Mouse (Mus musculus): ENCODE results near the gene Crcp.

DNA sequence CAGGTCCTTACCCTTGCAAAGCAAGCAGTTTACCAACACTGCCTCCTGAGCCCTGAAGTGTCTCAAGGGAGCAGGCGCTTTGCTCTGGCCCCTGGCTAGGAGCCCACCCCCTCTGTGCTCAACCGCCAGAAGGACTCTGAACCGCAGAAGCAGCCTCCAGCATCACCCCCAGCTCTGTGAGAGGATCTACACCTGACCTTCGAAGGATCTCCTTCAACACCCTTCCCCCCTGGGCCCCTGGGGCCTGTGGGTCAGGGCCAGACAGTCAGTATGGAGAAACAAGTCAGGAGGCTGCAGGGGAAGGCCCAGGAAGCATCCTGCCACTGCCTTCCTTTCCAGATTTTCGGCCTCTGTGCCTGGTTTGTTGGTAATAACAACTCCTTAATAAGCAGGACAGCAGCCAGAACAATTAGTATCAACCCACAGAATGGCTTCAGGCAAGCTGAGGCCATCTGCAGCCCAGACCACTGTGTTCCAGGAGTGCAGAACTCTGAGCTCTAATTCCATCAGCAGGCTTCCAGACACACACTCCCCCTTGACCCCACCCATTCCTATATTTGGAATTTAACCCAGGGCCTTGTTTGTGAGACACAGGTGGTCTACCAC lies 7.6 kb upstream of the Crcp start:
- no peak for TF ChIP-seq POLR2A (IDR thresholded peaks at IDR 0.05; ENCODE audit: insufficient read depth, low read depth, low read length)
- no peak for TF ChIP-seq CTCF (IDR thresholded peaks at IDR 0.05)
- TF ChIP-seq EP300 (IDR thresholded peaks at IDR 0.05; ENCODE audit: insufficient read depth, low read depth, low read length): no peak

Data from heart, adult 2 months (tissue).